Mouse (Mus musculus) midbrain, embryonic 14.5 days (tissue): ENCODE data around the gene Tbx5. TPM values are rescaled to one million over a fixed set of nuclear protein-coding genes. Genes with fewer than 3 reads are reported as not detected.
A peak's percentile ranks its signal among the peaks of the same experiment; 100 is the strongest.

ENCODE experiments used
- ATAC-seq: fragments of 200-750 bp; cut with Nextera tagmentation; 2 replicates; pipeline ENCODE4 v1.8.0; 2017; ENCODE audit warnings: moderate number of reproducible peaks, moderate library complexity; ENCODE audit not compliant: low FRiP score, low TSS enrichment
- DNase-seq: peaks from one replicate; pipeline ENCODE4 v3.0.0-alpha.2; 2015
- H3K27ac ChIP-seq: fragments of 300-500 bp; sonication (generic); replicated peaks from 2 replicates; pipeline ENCODE4 v1.5.1; 2014; ENCODE audit warnings: mild to moderate bottlenecking, low read depth, low read length, moderate library complexity
- H3K27me3 ChIP-seq: fragments of 300-500 bp; sonication (generic); 2 replicates; pipeline ENCODE4 v1.6.1; 2014; ENCODE audit warnings: low read length, control low read depth, mixed read lengths; ENCODE audit not compliant: control insufficient read depth, insufficient read depth
- H3K36me3 ChIP-seq: fragments of 300-500 bp; sonication (generic); 2 replicates; pipeline ENCODE4 v1.6.1; 2014; ENCODE audit warnings: low read length, control low read depth; ENCODE audit not compliant: control insufficient read depth, insufficient read depth
- H3K4me1 ChIP-seq: fragments of 300-500 bp; sonication (generic); 2 replicates; pipeline ENCODE4 v1.6.1; 2014; ENCODE audit warnings: mild to moderate bottlenecking, antibody characterized with exemption, low read length, control low read depth; ENCODE audit not compliant: control insufficient read depth, insufficient read depth
- H3K4me2 ChIP-seq: fragments of 300-500 bp; sonication (generic); 2 replicates; pipeline ENCODE4 v1.6.1; 2014; ENCODE audit warnings: mild to moderate bottlenecking, low read length, moderate library complexity
- H3K4me3 ChIP-seq: fragments of 300-500 bp; sonication (generic); replicated peaks from 2 replicates; pipeline ENCODE4 v1.5.1; 2014; ENCODE audit warnings: low read depth, low read length
- H3K9ac ChIP-seq: fragments of 300-500 bp; sonication (generic); replicated peaks from 2 replicates; pipeline ENCODE4 v1.6.1; 2014; ENCODE audit warnings: mild to moderate bottlenecking, low read length, moderate library complexity
- H3K9me3 ChIP-seq: fragments of 300-500 bp; sonication (generic); 2 replicates; pipeline ENCODE4 v1.6.1; 2016; ENCODE audit warnings: low read length, control low read depth, mixed read lengths; ENCODE audit not compliant: control insufficient read depth
- WGBS: fragments of 180-500 bp; shearing (Covaris S2); extraction: QIAGEN DNeasy Blood & Tissue Kit; methylation state at CpG from one replicate; pipeline ENCODE4 v1.1.7; 2014; 5-methylcytosine and 5-hydroxymethylcytosine counted together
- polyA plus RNA-seq: library from polyadenylated mRNA; unstranded; fragments of >200 nt; fragmentation: Nextera tagmentation; extraction: Ambion mirVana; gene quantifications from 2 replicates; pipeline ENCODE4 v1.2.1, GENCODE M21; 2014

The Tbx5 gene
- polyA plus RNA-seq, 1 experiment from 2014 or later = 0.11 TPM

DNA sequence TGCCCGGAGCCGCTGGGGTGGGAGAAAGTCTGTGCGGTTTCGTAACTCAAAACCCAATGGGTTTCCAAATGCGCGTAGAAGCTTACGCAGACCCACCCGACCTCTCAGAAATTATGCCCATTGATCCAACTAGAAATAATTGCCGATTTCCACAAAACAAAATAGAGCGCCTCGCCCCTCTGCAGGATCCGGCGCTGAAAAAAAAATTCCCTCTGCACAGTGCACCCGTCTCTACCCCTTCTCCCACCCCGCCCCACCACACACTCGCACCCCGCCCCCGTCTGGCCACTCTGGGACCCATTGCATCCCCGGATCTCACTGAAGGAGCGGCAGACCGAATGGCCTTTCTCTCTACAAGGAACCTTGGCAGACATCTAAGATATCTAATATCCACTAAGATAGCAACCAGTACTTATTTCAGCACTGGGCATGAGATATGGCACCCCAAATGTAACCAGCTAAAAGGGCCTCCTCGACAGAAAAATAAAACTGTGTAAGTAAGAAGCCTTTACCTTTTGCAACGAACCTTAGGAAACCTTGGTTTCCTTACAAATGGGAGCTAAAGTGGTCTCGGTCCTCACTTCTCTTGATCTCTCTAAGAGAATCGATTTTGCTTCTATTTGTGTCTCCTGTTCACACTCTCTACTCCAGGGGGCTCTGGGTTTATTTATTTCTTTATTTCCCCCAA is 533 bp upstream of the Tbx5 start:
- H3K36me3 ChIP-seq = no peaks in the 10 kb centered on the region
- H3K4me1 ChIP-seq = no peaks in the 10 kb centered on the region
- no peak overlapping the region for H3K4me2 ChIP-seq
- DNase-seq (peak; percentile 41), ATAC-seq (no peak)
- H3K4me3 ChIP-seq = no peak overlapping the region
- H3K27me3 ChIP-seq = peaks cover 91% of the 10 kb centered on the region
- H3K9ac ChIP-seq = no peak overlapping the region
- under 1% methylated on average over 25 of the region's 25 CpGs for WGBS
- no peaks in the 10 kb centered on the region for H3K9me3 ChIP-seq
- H3K27ac ChIP-seq = no peak overlapping the region

DNA sequence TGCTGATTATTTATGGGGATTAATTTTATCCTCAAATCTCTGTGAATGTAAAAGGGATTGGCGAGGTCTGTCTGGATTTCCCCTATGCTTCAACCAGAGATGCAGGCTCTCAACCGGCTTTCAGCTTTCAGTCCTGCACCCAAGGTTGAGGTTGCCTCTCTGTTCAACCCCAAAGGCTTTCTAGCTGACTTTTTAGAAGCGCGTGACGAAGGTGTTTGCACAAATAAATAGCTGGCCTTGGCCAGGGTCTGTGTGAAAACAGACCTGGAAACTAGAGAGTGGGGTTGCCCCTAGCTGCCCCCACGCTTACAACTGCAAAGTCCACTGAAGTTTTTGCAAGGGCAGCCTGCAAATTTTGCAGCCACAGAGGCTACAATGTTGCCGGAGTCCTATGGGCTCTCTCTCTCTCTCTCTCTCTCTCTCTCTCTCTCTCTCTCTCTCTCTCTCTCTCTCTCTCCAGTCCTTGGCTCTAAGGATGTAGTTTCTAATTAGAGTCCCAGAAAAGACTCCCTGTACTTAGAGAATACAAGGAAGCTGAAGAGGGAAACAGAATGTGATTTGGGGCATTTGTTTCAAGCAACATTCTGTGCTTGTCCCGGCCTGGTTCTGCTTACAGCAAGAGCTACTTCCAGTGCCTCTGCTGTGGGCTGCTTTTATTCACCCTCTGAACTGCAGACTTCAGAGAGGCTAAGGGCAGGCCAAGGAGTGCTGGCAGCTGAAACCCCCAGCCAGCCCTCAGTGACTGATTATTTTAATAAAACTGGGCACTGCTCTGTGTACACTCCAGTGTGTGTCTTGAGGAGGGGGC is 959 bp downstream of the Tbx5 start:
- Histone ChIP-seq H3K9me3 (no peaks in the 10 kb centered on the region), H3K4me3 (no peak overlapping the region), H3K4me2 (no peak overlapping the region), H3K36me3 (no peaks in the 10 kb centered on the region), H3K9ac (no peak overlapping the region), H3K4me1 (no peaks in the 10 kb centered on the region), H3K27ac (no peak overlapping the region), H3K27me3 (peaks cover 94% of the 10 kb centered on the region)
- DNase-seq (peak; percentile 18), ATAC-seq (no peak)
- 2% methylated on average over 8 of the region's 8 CpGs for WGBS

DNA sequence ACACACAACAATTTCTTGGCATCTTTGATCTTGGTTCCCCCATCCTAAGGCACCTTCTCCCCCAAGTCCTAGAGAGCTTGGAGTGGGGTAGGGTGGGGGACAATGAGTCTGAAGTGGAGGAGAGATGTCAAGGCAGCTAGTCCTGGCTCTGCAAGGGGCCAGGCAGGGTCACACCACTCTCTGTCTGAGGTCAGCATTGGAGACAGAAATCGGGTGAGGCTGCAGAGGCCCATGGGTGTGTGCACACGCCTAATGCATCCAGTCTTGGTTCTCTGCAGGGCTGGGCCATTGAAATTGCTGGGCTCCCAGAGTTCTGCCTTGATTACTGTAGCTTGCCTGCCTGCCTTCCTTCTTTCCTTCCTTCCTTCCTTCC is 1.5 kb downstream of the Tbx5 start:
- 11% methylated on average over 2 of the region's 2 CpGs for WGBS
- DNase-seq = no peak
- no peaks in the 10 kb centered on the region for H3K36me3 ChIP-seq

GRCm38 (mm10) chr5:119835053-119835867 is 2.8 kb downstream of the Tbx5 start:
- under 1% methylated on average over 30 of the region's 30 CpGs for WGBS
- DNase-seq = peak; percentile 59
- no peak for ATAC-seq

More for the DNA sequence above, 1.5 kb downstream of the Tbx5 start:
- H3K4me1 ChIP-seq = no peaks in the 10 kb centered on the region
- no peaks in the 10 kb centered on the region for H3K9me3 ChIP-seq
- peaks cover 94% of the 10 kb centered on the region for H3K27me3 ChIP-seq
- no peak overlapping the region for H3K4me3 ChIP-seq
- no peak overlapping the region for H3K4me2 ChIP-seq
- no peak overlapping the region for H3K9ac ChIP-seq
- H3K27ac ChIP-seq = no peak overlapping the region
- ATAC-seq = no peak

DNA sequence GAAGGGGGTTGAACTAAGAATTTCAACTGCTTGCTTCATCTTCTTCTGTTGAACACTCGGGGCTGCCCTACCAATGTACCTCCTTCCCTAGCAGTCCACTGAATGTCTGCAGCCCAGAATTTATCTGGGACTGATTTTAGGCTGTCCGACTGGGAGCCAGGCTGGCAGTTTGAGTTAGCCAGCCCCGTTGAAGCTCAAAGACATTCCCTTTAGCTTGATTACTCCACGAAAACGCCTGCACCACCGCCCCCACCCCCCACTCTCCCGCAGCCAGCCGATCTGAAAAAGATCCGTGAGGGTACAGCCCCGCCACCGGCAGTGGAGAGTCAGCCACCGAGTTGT is 3.4 kb downstream of the Tbx5 start:
- H3K4me3 ChIP-seq = no peak overlapping the region
- no peaks in the 10 kb centered on the region for H3K9me3 ChIP-seq
- ATAC-seq (no peak), DNase-seq (no peak)
- peaks cover 96% of the 10 kb centered on the region for H3K27me3 ChIP-seq
- H3K9ac ChIP-seq = no peak overlapping the region
- H3K27ac ChIP-seq = no peak overlapping the region
- WGBS = 1% methylated on average over 12 of the region's 12 CpGs
- no peaks in the 10 kb centered on the region for H3K4me1 ChIP-seq
- no peak overlapping the region for H3K4me2 ChIP-seq
- no peaks in the 10 kb centered on the region for H3K36me3 ChIP-seq

More at GRCm38 (mm10) chr5:119835053-119835867, 2.8 kb downstream of the Tbx5 start:
- Histone ChIP-seq H3K4me3 (no peak overlapping the region), H3K36me3 (no peaks in the 10 kb centered on the region), H3K9ac (no peak overlapping the region), H3K27me3 (peaks cover 95% of the 10 kb centered on the region), H3K27ac (no peak overlapping the region), H3K4me1 (no peaks in the 10 kb centered on the region), H3K9me3 (no peaks in the 10 kb centered on the region), H3K4me2 (no peak overlapping the region)

DNA sequence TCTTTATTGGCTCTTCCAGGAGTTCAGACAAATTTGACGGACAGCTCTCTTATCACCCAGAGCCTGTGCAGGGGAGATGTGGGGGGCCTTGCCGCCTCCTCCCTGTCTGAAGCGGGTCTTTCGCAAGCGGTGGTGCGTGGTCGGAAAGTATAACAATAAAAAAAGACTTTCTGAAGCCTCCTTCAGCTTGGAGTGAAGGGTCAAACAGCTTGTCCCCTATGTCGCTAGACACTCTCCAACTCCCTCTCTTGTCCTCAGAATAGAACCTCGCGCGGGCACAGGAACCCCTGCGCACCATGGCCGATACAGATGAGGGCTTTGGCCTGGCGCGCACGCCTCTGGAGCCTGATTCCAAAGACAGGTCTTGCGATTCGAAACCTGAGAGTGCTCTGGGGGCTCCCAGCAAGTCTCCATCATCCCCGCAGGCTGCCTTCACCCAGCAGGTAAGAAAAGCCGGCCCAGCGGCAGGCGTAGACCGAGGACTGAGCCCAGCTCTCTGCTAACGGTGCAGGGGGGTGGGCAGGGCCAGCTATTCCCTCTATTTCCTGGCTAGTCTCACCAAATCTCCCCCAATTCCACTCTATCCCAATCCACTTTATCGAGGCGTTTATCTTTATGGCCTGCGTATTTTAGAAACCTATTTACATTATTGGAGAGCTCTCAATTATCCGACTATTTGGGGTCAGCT is 4.3 kb downstream of the Tbx5 start:
- H3K4me3 ChIP-seq = no peak overlapping the region
- WGBS = under 1% methylated on average over 28 of the region's 28 CpGs
- H3K4me2 ChIP-seq = no peak overlapping the region
- DNase-seq = peak; percentile 41
- no peaks in the 10 kb centered on the region for H3K9me3 ChIP-seq
- H3K9ac ChIP-seq = no peak overlapping the region
- no peaks in the 10 kb centered on the region for H3K36me3 ChIP-seq
- H3K27ac ChIP-seq = no peak overlapping the region
- no peaks in the 10 kb centered on the region for H3K4me1 ChIP-seq
- ATAC-seq = no peak
- H3K27me3 ChIP-seq = peaks cover 97% of the 10 kb centered on the region

- Histone ChIP-seq H3K36me3 (no peaks in the 10 kb centered on the region), H3K4me3 (no peak overlapping the region), H3K4me1 (no peaks in the 10 kb centered on the region), H3K27ac (no peak overlapping the region), H3K27me3 (peaks cover 98% of the 10 kb centered on the region), H3K9ac (no peak overlapping the region), H3K9me3 (no peaks in the 10 kb centered on the region), H3K4me2 (no peak overlapping the region)
- no peak for ATAC-seq
- no peak for DNase-seq
- 1% methylated on average over 19 of the region's 19 CpGs for WGBS
Measured at GRCm38 (mm10) chr5:119837306-119837675, 4.8 kb downstream of the Tbx5 start.

- WGBS = 9% methylated on average over 3 of the region's 3 CpGs
- Histone ChIP-seq H3K27me3 (peaks cover 98% of the 10 kb centered on the region), H3K9ac (no peak overlapping the region), H3K4me3 (no peak overlapping the region), H3K9me3 (no peaks in the 10 kb centered on the region), H3K4me2 (no peak overlapping the region), H3K36me3 (no peaks in the 10 kb centered on the region), H3K27ac (no peak overlapping the region), H3K4me1 (no peaks in the 10 kb centered on the region)
- ATAC-seq (no peak), DNase-seq (peak; percentile 19)
Measured at GRCm38 (mm10) chr5:119837861-119838260, 5.4 kb downstream of the Tbx5 start.
